Mouse (Mus musculus): ENCODE results near the gene Shq1.

DNA sequence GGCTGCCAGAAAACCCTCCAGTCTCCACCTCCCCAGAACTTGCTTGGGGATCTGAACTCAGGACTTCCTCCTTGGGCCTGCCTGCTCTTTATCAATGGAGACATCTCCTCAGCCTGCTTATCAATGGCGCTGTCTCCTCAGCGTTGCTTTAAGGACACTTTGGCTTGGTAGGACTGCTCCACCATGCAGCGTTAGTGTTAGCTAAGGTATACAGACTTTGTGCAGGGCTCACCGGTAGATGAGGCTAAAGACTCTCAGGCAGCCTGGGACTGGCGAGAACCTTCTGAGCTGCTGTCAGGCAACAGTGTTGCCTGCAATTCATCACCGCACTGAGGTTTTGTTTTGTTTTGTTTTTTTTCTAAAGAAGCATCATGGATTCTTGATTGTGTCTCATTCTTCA, 35.9 kb upstream of the Shq1 start:
- TF ChIP-seq CTCF (IDR thresholded peaks at IDR 0.05; ENCODE audit: borderline replicate concordance, extremely low read depth, insufficient read depth, insufficient read length): no peak
- no peak for TF ChIP-seq POLR2A (IDR thresholded peaks at IDR 0.05; ENCODE audit: borderline replicate concordance, extremely low read depth, insufficient read depth, insufficient read length, poor library complexity, severe bottlenecking)
